Mouse (Mus musculus) thymus, adult 2 months (tissue): ENCODE results near the gene Fam118b.

Experiments used
- CTCF ChIP-seq: fragments of 200-500 bp; IDR thresholded peaks from 2 replicates; pipeline ENCODE4 v1.5.1; 2012; ENCODE audit warnings: mild to moderate bottlenecking, control low read depth, low read length, moderate library complexity, borderline replicate concordance; ENCODE audit not compliant: control insufficient read depth, poor library complexity, insufficient read depth; ENCODE audit errors: extremely low read depth
- POLR2A ChIP-seq: fragments of 200-500 bp; IDR thresholded peaks from 2 replicates; pipeline ENCODE4 v1.6.1; 2012; ENCODE audit warnings: mild to moderate bottlenecking, low read length, control low read depth, moderate library complexity; ENCODE audit not compliant: control insufficient read depth, poor library complexity, insufficient read depth; ENCODE audit errors: extremely low read depth

DNA sequence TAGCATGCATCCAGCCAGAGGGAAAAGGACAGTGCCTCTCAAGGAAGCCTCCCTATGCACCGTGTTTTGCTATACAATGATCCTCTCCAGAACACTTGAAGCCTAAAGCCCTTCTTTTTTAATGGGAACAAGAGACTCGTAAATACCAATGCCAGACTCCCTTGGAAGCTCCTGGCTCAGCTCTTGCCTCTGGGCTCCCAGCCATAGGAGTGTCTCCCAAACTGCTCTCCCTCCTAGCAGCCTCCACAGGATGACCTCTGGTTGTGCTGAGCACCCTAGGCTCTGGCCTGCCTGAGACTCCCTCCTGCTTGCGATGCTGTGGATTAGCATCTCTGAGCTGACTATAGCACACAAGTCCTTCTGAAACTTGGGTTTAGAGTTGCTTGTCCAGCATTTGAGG, 44.9 kb upstream of the Fam118b start:
- no peak for TF ChIP-seq CTCF
- TF ChIP-seq POLR2A = no peak
